Mouse (Mus musculus): ENCODE results near the gene H2-K1. TPM values are rescaled to one million over a fixed set of nuclear protein-coding genes. Genes with fewer than 3 reads are reported as not detected.
A peak's percentile ranks its signal among the peaks of the same experiment; 100 is the strongest.

H2-K1 gene
- total and polyA plus RNA-seq, 2 experiments = 2,348 to 5,575 TPM

GRCm38 (mm10) chr17:33978631-33979031, 21.5 kb downstream of the H2-K1 start:
- Histone ChIP-seq H3K79me2 (ENCODE audit: control insufficient read depth, insufficient read depth, low read length) (peaks cover 3% of the 10 kb centered on the region; the same call in 1 of the 2 replicates), H3K27ac (replicated peaks; ENCODE audit: insufficient read depth, low read depth, low read length) (peak overlapping the region; percentile 84), H3K27me3 (ENCODE audit: control insufficient read depth, insufficient read depth, low read length) (no peaks in the 10 kb centered on the region), H3K4me3 (ENCODE audit: insufficient read depth, low read depth, low read length) (peak overlapping the region; percentile 78), H3K4me1 (ENCODE audit: control insufficient read depth, insufficient read depth, low read length) (peaks cover 17% of the 10 kb centered on the region), H3K9ac (ENCODE audit: low read depth, low read length) (peak overlapping the region; percentile 86), H3K36me3 (ENCODE audit: control insufficient read depth, insufficient read depth, low read length) (no peaks in the 10 kb centered on the region; the same call in 1 of the 2 replicates)
- peak; percentile 99 for DNase-seq (ENCODE audit: extremely low read depth, low read depth, low spot score)
- 0% methylated on average over 17 of the region's 17 CpGs for WGBS
- peak; percentile 83 for TF ChIP-seq POLR2A (IDR thresholded peaks at IDR 0.05; ENCODE audit: extremely low read depth, insufficient read depth, low read length)
- TF ChIP-seq CTCF (IDR thresholded peaks at IDR 0.05; ENCODE audit: low read depth, low read length) = no peak

DNA sequence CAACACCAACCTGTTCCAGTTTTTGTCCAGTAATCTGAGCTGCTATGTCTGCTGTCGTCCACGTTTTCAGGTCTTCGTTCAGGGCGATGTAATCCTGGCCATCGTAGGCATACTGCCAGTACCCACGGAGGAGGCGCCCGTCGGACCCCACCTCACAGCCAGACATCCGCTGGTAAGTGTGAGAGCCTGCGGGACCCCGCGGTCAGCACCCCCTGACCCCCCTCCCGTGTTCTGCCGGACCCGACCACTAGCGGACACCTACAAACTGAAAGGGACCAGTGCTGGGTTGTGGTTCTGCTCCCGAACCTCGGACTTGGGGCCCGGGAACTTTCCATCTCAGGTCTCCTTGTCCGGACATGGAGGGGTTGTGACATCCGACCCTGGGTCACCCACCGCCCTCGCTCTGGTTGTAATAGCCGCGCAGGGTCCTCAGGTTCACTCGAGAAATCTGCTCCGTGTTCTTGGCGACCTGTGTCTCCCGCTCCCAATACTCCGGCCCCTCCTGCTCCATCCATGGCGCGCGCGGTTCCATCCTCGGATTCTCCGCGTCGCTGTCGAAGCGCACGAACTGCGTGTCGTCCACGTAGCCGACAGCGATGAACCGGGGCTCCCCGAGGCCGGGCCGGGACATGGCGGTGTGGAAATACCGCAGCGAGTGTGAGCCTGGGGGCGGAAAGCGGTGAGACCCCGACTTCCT, 22.1 kb downstream of the H2-K1 start:
- Histone ChIP-seq H3K36me3 (ENCODE audit: control insufficient read depth, insufficient read depth, low read length) (no peaks in the 10 kb centered on the region; the same call in 1 of the 2 replicates), H3K9ac (ENCODE audit: low read depth, low read length) (peak overlapping the region; percentile 86), H3K4me3 (ENCODE audit: insufficient read depth, low read depth, low read length) (peak overlapping the region; percentile 78), H3K27me3 (ENCODE audit: control insufficient read depth, insufficient read depth, low read length) (no peaks in the 10 kb centered on the region), H3K4me1 (ENCODE audit: control insufficient read depth, insufficient read depth, low read length) (peaks cover 17% of the 10 kb centered on the region), H3K27ac (replicated peaks; ENCODE audit: insufficient read depth, low read depth, low read length) (peak overlapping the region; percentile 65), H3K79me2 (ENCODE audit: control insufficient read depth, insufficient read depth, low read length) (peaks cover 3% of the 10 kb centered on the region; the same call in 1 of the 2 replicates)
- DNase-seq (ENCODE audit: extremely low read depth, low read depth, low spot score) = no peak
- 2% methylated on average over 57 of the region's 57 CpGs for WGBS
- TF ChIP-seq POLR2A (IDR thresholded peaks at IDR 0.05; ENCODE audit: extremely low read depth, insufficient read depth, low read length) (no peak), CTCF (IDR thresholded peaks at IDR 0.05; ENCODE audit: low read depth, low read length) (no peak)

DNA sequence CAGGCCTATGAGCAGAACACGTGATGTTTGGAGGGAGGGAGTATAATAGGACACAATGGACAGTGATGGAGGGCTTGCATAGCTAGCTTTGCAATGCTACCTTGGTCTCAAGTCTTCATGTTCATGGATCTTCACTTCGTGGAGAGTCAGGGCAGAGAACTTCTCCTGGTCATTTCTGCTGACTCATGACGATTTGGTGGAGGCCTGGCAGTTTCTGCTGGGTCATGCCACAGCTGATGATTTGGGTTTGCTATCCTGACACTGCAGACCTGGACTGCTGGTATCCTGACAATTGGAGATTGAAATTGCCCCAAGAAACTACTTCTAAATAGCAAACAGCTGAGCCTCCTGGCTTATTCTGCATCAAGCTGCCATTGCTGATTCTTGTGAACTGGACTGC, 26.6 kb downstream of the H2-K1 start:
- H3K36me3 ChIP-seq (ENCODE audit: control insufficient read depth, insufficient read depth, low read length) = no peaks in the 10 kb centered on the region; the same call in 1 of the 2 replicates
- no peak overlapping the region for H3K27ac ChIP-seq (replicated peaks; ENCODE audit: insufficient read depth, low read depth, low read length)
- no peak overlapping the region for H3K4me3 ChIP-seq (ENCODE audit: insufficient read depth, low read depth, low read length)
- no peak for DNase-seq (ENCODE audit: extremely low read depth, low read depth, low spot score)
- no peak for TF ChIP-seq POLR2A (IDR thresholded peaks at IDR 0.05; ENCODE audit: extremely low read depth, insufficient read depth, low read length)
- no peaks in the 10 kb centered on the region for H3K27me3 ChIP-seq (ENCODE audit: control insufficient read depth, insufficient read depth, low read length)
- peaks cover 6% of the 10 kb centered on the region for H3K4me1 ChIP-seq (ENCODE audit: control insufficient read depth, insufficient read depth, low read length)
- H3K79me2 ChIP-seq (ENCODE audit: control insufficient read depth, insufficient read depth, low read length) = peaks cover 3% of the 10 kb centered on the region; the same call in 1 of the 2 replicates
- 71% methylated on average over 3 of the region's 3 CpGs for WGBS
- no peak overlapping the region for H3K9ac ChIP-seq (ENCODE audit: low read depth, low read length)

DNA sequence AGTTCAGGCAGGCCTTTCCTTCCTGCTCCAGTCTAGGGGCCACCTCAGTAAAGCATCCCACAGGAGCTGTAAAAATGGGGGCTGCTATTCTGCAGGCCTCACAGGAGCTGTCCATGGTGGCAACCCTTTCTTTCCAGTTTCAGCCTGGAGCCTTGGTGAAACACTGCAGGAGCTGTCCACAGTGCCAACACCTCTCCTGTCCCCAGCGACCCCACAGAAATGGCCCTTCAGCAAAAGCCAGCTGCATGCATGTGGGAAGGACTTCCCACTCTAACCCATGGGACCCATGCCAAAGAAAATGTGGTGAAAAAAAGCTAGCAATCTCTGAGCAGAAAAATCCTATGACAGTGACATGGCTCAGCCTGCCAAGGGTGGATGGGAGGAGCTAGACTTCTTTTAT, 27.5 kb downstream of the H2-K1 start:
- H3K36me3 ChIP-seq (ENCODE audit: control insufficient read depth, insufficient read depth, low read length) = no peaks in the 10 kb centered on the region; the same call in 1 of the 2 replicates
- no peak overlapping the region for H3K4me3 ChIP-seq (ENCODE audit: insufficient read depth, low read depth, low read length)
- H3K79me2 ChIP-seq (ENCODE audit: control insufficient read depth, insufficient read depth, low read length) = peaks cover 1% of the 10 kb centered on the region; the same call in 1 of the 2 replicates
- TF ChIP-seq POLR2A (IDR thresholded peaks at IDR 0.05; ENCODE audit: extremely low read depth, insufficient read depth, low read length) (no peak), CTCF (IDR thresholded peaks at IDR 0.05; ENCODE audit: low read depth, low read length) (no peak)
- 14% methylated on average over 1 of the region's 1 CpGs for WGBS
- peaks cover 4% of the 10 kb centered on the region for H3K4me1 ChIP-seq (ENCODE audit: control insufficient read depth, insufficient read depth, low read length)
- no peak overlapping the region for H3K9ac ChIP-seq (ENCODE audit: low read depth, low read length)
- no peak for DNase-seq (ENCODE audit: extremely low read depth, low read depth, low spot score)
- H3K27me3 ChIP-seq (ENCODE audit: control insufficient read depth, insufficient read depth, low read length) = no peaks in the 10 kb centered on the region
- H3K27ac ChIP-seq (replicated peaks; ENCODE audit: insufficient read depth, low read depth, low read length) = no peak overlapping the region

DNA sequence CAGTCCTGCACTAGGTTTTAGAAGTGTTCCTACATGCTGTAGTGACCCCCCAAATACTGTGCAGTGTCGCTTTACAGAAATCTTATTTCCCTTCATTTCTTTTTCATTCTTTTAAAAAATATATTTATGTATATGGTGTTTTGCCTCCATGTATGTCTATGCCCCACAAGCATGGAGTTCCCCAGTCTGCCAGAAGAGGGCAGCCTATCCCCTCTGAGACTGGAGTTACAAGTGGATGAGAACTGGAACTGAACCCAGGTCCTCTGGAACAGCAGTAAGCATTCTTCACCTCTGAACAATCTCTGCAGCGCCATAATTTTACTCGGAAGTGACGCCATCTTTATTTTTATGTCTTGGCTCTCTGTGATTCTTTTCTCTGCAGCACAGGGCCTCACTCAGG, 30.8 kb downstream of the H2-K1 start:
- Histone ChIP-seq H3K9ac (ENCODE audit: low read depth, low read length) (no peak overlapping the region), H3K4me1 (ENCODE audit: control insufficient read depth, insufficient read depth, low read length) (peaks cover 3% of the 10 kb centered on the region; the same call in 1 of the 2 replicates), H3K27ac (replicated peaks; ENCODE audit: insufficient read depth, low read depth, low read length) (no peak overlapping the region), H3K36me3 (ENCODE audit: control insufficient read depth, insufficient read depth, low read length) (peaks cover 5% of the 10 kb centered on the region; the same call in 1 of the 2 replicates), H3K27me3 (ENCODE audit: control insufficient read depth, insufficient read depth, low read length) (no peaks in the 10 kb centered on the region), H3K79me2 (ENCODE audit: control insufficient read depth, insufficient read depth, low read length) (no peaks in the 10 kb centered on the region), H3K4me3 (ENCODE audit: insufficient read depth, low read depth, low read length) (no peak overlapping the region)
- DNase-seq (ENCODE audit: extremely low read depth, low read depth, low spot score) = no peak
- WGBS = 88% methylated on average over 4 of the region's 4 CpGs
- TF ChIP-seq CTCF (IDR thresholded peaks at IDR 0.05; ENCODE audit: low read depth, low read length) (no peak), POLR2A (IDR thresholded peaks at IDR 0.05; ENCODE audit: extremely low read depth, insufficient read depth, low read length) (no peak)

DNA sequence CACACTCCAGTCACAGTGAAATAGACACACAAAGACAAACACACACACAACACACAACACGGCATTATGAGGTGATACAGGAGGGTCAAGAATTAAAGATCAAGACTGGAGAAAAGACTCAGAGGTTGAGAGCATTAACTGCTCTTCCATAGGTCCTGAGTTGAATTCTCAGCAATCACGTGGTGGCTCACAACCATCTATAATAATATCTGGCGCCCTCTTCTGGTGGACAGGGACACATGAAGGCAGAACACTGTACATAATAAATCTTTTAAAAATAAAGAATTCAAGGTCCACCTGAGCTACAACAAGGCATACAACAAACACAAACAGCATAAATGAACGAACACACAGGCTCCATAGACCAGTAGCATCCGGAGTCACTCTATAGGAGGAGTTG, 31.2 kb downstream of the H2-K1 start:
- no peaks in the 10 kb centered on the region for H3K79me2 ChIP-seq (ENCODE audit: control insufficient read depth, insufficient read depth, low read length)

More for the DNA sequence above, 31.2 kb downstream of the H2-K1 start:
- peaks cover 5% of the 10 kb centered on the region; the same call in 1 of the 2 replicates for H3K36me3 ChIP-seq (ENCODE audit: control insufficient read depth, insufficient read depth, low read length)
- DNase-seq (ENCODE audit: extremely low read depth, low read depth, low spot score) = peak; percentile 65
- TF ChIP-seq POLR2A (IDR thresholded peaks at IDR 0.05; ENCODE audit: extremely low read depth, insufficient read depth, low read length) = no peak
- TF ChIP-seq CTCF (IDR thresholded peaks at IDR 0.05; ENCODE audit: low read depth, low read length) = no peak
- H3K27me3 ChIP-seq (ENCODE audit: control insufficient read depth, insufficient read depth, low read length) = no peaks in the 10 kb centered on the region
- 35% methylated on average over 5 of the region's 5 CpGs for WGBS
- H3K27ac ChIP-seq (replicated peaks; ENCODE audit: insufficient read depth, low read depth, low read length) = no peak overlapping the region
- H3K9ac ChIP-seq (ENCODE audit: low read depth, low read length) = no peak overlapping the region
- peaks cover 3% of the 10 kb centered on the region; the same call in 1 of the 2 replicates for H3K4me1 ChIP-seq (ENCODE audit: control insufficient read depth, insufficient read depth, low read length)
- H3K4me3 ChIP-seq (ENCODE audit: insufficient read depth, low read depth, low read length) = no peak overlapping the region
